Mouse (Mus musculus) heart, embryonic 13.5 days (tissue): ENCODE measurements around the gene D17Wsu92e. TPM values are rescaled to one million over a fixed set of nuclear protein-coding genes. Genes with fewer than 3 reads are reported as not detected.

Source experiments
- ATAC-seq: fragments of 200-750 bp; cut with Nextera tagmentation; 2 replicates; pipeline ENCODE4 v1.8.0; 2017; ENCODE audit warnings: moderate TSS enrichment; ENCODE audit not compliant: insufficient number of reproducible peaks, low FRiP score, low TSS enrichment; ENCODE audit errors: extremely low read depth
- H3K27ac ChIP-seq: fragments of 300-500 bp; sonication (generic); replicated peaks from 2 replicates; pipeline ENCODE4 v1.5.1; 2015; ENCODE audit warnings: moderate library complexity, mild to moderate bottlenecking, inconsistent platforms
- H3K27me3 ChIP-seq: fragments of 300-500 bp; sonication (generic); replicated peaks from 2 replicates; pipeline ENCODE4 v1.6.1; 2015; ENCODE audit warnings: mild to moderate bottlenecking, inconsistent platforms
- H3K36me3 ChIP-seq: fragments of 300-500 bp; sonication (generic); 2 replicates; pipeline ENCODE4 v1.6.1; 2015; ENCODE audit warnings: mild to moderate bottlenecking, inconsistent platforms
- H3K4me1 ChIP-seq: fragments of 300-500 bp; sonication (generic); 2 replicates; pipeline ENCODE4 v1.6.1; 2015; ENCODE audit warnings: inconsistent platforms
- H3K4me2 ChIP-seq: fragments of 300-500 bp; sonication (generic); 2 replicates; pipeline ENCODE4 v1.6.1; 2015; ENCODE audit warnings: inconsistent platforms, mild to moderate bottlenecking, moderate library complexity
- H3K4me3 ChIP-seq: fragments of 300-500 bp; sonication (generic); 2 replicates; pipeline ENCODE4 v1.5.1; 2015; ENCODE audit warnings: moderate library complexity, mild to moderate bottlenecking, inconsistent platforms
- H3K9ac ChIP-seq: fragments of 300-500 bp; sonication (generic); 2 replicates; pipeline ENCODE4 v1.6.1; 2015; ENCODE audit warnings: inconsistent platforms, mild to moderate bottlenecking, moderate library complexity
- H3K9me3 ChIP-seq: fragments of 300-500 bp; sonication (generic); 2 replicates; pipeline ENCODE4 v1.6.1; 2016; ENCODE audit warnings: inconsistent platforms
- WGBS: fragments of 180-500 bp; shearing (Covaris S2); methylation state at CpG from one replicate; pipeline ENCODE4 v1.1.7; 2015; ENCODE audit warnings: mixed read lengths; 5-methylcytosine and 5-hydroxymethylcytosine counted together
- polyA plus RNA-seq: library from polyadenylated mRNA; unstranded; fragments of >200 nt; fragmentation: Nextera tagmentation; extraction: Ambion mirVana; gene quantifications from 2 replicates; pipeline ENCODE4 v1.2.1, GENCODE M21; 2015

The D17Wsu92e gene
- polyA plus RNA-seq, 1 experiment from 2014 or later = 13.1 TPM

GRCm38 (mm10) chr17:27800710-27801648 is 19.5 kb downstream of the D17Wsu92e start:
- ATAC-seq = no peak
- H3K9me3 ChIP-seq = no peaks in the 10 kb centered on the region
- no peak overlapping the region for H3K4me2 ChIP-seq
- WGBS = 80% methylated on average over 9 of the region's 9 CpGs
- no peaks in the 10 kb centered on the region for H3K36me3 ChIP-seq
- peak overlapping the region; percentile 45; the same call in 1 of the 2 replicates for H3K9ac ChIP-seq
- no peaks in the 10 kb centered on the region for H3K27me3 ChIP-seq
- H3K27ac ChIP-seq = peak overlapping the region; percentile 52; the same call in 1 of the 2 replicates
- no peak overlapping the region for H3K4me3 ChIP-seq
- H3K4me1 ChIP-seq = peaks cover 72% of the 10 kb centered on the region

DNA sequence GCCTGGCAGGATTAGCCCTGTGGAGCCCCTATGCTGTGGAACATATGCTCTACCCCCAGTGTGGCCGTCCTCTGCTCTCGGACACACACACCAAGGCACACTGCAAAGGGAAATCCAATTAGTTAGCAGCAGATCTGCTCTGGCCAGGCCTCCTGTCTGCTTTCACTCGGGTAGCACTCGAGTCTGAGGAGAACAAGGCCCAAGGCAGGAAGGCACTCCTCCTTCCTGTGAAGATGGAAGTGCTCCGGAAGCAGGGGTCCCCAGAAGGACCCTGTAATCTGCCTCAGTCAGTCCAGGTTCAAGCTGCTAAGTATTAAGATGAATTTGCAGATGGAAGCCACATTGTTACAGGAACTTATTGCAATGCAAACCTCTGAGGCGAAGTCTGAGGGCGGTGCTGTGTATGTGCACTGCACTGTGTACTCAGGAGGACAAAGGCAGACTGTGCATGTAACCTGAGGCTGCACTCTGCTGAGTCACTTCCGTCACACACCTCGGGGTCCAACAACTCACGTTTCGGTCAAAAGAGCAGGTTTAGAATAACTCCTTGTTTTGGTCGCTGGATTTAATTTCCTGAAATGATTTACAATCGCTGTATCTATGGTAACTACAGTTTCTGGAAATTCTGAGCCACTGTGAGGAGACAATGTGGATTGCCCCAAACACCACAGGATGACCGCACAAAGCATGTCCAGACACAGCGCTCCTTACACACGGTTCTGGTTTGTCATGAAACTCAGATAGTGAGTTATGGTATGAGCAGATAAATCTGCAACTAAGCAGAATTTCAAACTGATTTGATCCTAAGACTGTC is 20.5 kb downstream of the D17Wsu92e start:
- no peaks in the 10 kb centered on the region for H3K36me3 ChIP-seq
- no peaks in the 10 kb centered on the region for H3K9me3 ChIP-seq
- H3K4me1 ChIP-seq = peaks cover 68% of the 10 kb centered on the region
- H3K27me3 ChIP-seq = no peaks in the 10 kb centered on the region
- no peak for ATAC-seq
- H3K4me3 ChIP-seq = no peak overlapping the region
- H3K9ac ChIP-seq = peak overlapping the region; percentile 52; the same call in 1 of the 2 replicates
- 47% methylated on average over 16 of the region's 16 CpGs for WGBS
- H3K4me2 ChIP-seq = peak overlapping the region; percentile 4; the same call in 1 of the 2 replicates
- H3K27ac ChIP-seq = peak overlapping the region; percentile 91

GRCm38 (mm10) chr17:27797341-27797872 is 23.0 kb downstream of the D17Wsu92e start:
- 19% methylated on average over 11 of the region's 11 CpGs for WGBS
- no peaks in the 10 kb centered on the region for H3K27me3 ChIP-seq
- peak overlapping the region; percentile 44 for H3K4me3 ChIP-seq
- H3K4me2 ChIP-seq = peak overlapping the region; percentile 73
- ATAC-seq = peak; percentile 43; the same call in 1 of the 2 replicates
- H3K4me1 ChIP-seq = peaks cover 56% of the 10 kb centered on the region
- no peaks in the 10 kb centered on the region for H3K9me3 ChIP-seq
- H3K36me3 ChIP-seq = peaks cover 12% of the 10 kb centered on the region
- H3K9ac ChIP-seq = peak overlapping the region; percentile 76
- peak overlapping the region; percentile 91 for H3K27ac ChIP-seq

GRCm38 (mm10) chr17:27796780-27797179 is 23.7 kb downstream of the D17Wsu92e start:
- Histone ChIP-seq H3K4me1 (peaks cover 56% of the 10 kb centered on the region), H3K4me3 (peak overlapping the region; percentile 44), H3K4me2 (peak overlapping the region; percentile 73), H3K9ac (peak overlapping the region; percentile 76), H3K27me3 (no peaks in the 10 kb centered on the region), H3K27ac (peak overlapping the region; percentile 91), H3K9me3 (no peaks in the 10 kb centered on the region), H3K36me3 (peaks cover 13% of the 10 kb centered on the region)
- 28% methylated on average over 6 of the region's 6 CpGs for WGBS
- ATAC-seq = peak; percentile 47; the same call in 1 of the 2 replicates

- no peak for ATAC-seq
- H3K36me3 ChIP-seq = peaks cover 19% of the 10 kb centered on the region
- 78% methylated on average over 6 of the region's 6 CpGs for WGBS
These were observed 27.3 kb downstream of the D17Wsu92e start for GRCm38 (mm10) chr17:27793144-27793543.

DNA sequence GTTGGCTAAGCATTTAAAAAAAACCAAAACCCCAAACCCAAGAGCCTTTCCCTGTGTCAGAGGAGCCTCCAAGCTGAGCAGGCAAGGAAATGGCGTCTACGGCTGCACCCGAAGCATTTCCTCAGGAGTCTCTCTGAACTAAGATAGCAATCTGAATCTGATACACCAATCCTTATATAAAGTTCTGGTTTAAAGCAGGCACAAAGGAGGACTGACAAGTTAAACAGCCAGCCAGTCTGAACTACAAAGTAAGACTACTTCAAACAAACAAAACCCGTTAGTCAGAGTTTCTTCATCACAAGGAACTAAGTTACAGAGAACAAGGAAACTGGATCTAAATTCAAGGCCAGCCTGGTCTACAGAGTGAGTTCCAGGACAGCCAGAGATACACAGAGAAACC is 27.9 kb downstream of the D17Wsu92e start:
- Histone ChIP-seq H3K27ac (no peak overlapping the region), H3K4me3 (no peak overlapping the region), H3K27me3 (no peaks in the 10 kb centered on the region), H3K4me2 (no peak overlapping the region), H3K9ac (no peak overlapping the region), H3K36me3 (peaks cover 19% of the 10 kb centered on the region), H3K9me3 (no peaks in the 10 kb centered on the region), H3K4me1 (peaks cover 28% of the 10 kb centered on the region)
- ATAC-seq = no peak
- 70% methylated on average over 4 of the region's 4 CpGs for WGBS

More at GRCm38 (mm10) chr17:27793144-27793543, 27.3 kb downstream of the D17Wsu92e start:
- H3K27ac ChIP-seq = no peak overlapping the region
- H3K4me2 ChIP-seq = no peak overlapping the region
- H3K4me1 ChIP-seq = peaks cover 34% of the 10 kb centered on the region
- no peak overlapping the region for H3K4me3 ChIP-seq
- no peaks in the 10 kb centered on the region for H3K27me3 ChIP-seq
- no peaks in the 10 kb centered on the region for H3K9me3 ChIP-seq
- no peak overlapping the region for H3K9ac ChIP-seq

- no peak overlapping the region for H3K4me2 ChIP-seq
- peaks cover 19% of the 10 kb centered on the region for H3K4me1 ChIP-seq
- no peak for ATAC-seq
- H3K4me3 ChIP-seq = no peak overlapping the region
- no peaks in the 10 kb centered on the region for H3K9me3 ChIP-seq
- H3K27me3 ChIP-seq = no peaks in the 10 kb centered on the region
- no peak overlapping the region for H3K9ac ChIP-seq
- 75% methylated on average over 2 of the region's 2 CpGs for WGBS
- H3K27ac ChIP-seq = no peak overlapping the region
- peaks cover 19% of the 10 kb centered on the region for H3K36me3 ChIP-seq
These were observed 28.9 kb downstream of the D17Wsu92e start for GRCm38 (mm10) chr17:27791556-27791955.

DNA sequence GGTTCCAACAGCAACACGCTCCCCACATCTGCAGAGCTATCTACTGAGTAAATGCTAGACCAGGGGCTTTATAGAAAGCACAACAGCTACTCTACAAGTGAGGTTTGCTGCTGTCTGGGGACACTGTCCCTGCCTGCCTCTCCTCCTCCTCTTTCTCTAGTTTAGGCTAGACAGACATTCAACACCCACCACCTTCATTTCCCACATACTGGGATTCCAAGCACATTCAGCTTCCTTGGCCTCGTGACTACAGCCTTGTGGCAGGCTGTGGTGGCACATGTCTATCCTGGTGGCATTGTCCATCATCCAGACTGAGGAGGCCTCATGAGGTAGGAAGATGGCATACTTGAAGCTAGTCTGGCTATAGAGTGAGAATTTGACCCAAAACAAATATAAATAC is 29.5 kb downstream of the D17Wsu92e start:
- H3K27me3 ChIP-seq = no peaks in the 10 kb centered on the region
- no peak for ATAC-seq
- no peak overlapping the region for H3K27ac ChIP-seq
- H3K4me2 ChIP-seq = no peak overlapping the region
- no peak overlapping the region for H3K9ac ChIP-seq
- H3K36me3 ChIP-seq = peaks cover 24% of the 10 kb centered on the region
- H3K4me1 ChIP-seq = peaks cover 13% of the 10 kb centered on the region
- H3K4me3 ChIP-seq = no peak overlapping the region
- WGBS = 79% methylated on average over 2 of the region's 2 CpGs
- no peaks in the 10 kb centered on the region for H3K9me3 ChIP-seq

DNA sequence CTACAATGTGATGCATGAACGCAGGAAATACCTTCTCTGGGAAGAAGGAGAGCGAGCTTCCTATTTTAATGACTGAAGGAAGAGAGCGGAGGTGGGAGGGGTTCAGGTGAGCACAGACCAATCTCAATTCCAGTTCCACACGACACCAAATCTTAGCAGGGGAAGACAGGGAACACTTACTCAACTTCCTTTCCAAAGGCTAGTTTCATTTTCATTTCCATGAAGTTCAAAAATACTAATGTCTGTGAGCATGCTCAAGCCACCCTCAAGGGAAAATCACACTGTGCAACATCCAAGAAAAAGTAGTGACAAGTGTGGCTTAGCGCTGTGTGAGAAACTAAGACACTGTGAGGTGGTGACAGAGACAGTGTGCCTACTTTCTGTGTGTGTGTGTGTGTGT is 30.4 kb downstream of the D17Wsu92e start:
- Histone ChIP-seq H3K4me3 (no peak overlapping the region), H3K27me3 (no peaks in the 10 kb centered on the region), H3K36me3 (peaks cover 34% of the 10 kb centered on the region), H3K4me2 (no peak overlapping the region), H3K9me3 (no peaks in the 10 kb centered on the region), H3K27ac (no peak overlapping the region), H3K4me1 (peaks cover 6% of the 10 kb centered on the region; the same call in 1 of the 2 replicates), H3K9ac (no peak overlapping the region)
- WGBS = 81% methylated on average over 5 of the region's 5 CpGs
- no peak for ATAC-seq

DNA sequence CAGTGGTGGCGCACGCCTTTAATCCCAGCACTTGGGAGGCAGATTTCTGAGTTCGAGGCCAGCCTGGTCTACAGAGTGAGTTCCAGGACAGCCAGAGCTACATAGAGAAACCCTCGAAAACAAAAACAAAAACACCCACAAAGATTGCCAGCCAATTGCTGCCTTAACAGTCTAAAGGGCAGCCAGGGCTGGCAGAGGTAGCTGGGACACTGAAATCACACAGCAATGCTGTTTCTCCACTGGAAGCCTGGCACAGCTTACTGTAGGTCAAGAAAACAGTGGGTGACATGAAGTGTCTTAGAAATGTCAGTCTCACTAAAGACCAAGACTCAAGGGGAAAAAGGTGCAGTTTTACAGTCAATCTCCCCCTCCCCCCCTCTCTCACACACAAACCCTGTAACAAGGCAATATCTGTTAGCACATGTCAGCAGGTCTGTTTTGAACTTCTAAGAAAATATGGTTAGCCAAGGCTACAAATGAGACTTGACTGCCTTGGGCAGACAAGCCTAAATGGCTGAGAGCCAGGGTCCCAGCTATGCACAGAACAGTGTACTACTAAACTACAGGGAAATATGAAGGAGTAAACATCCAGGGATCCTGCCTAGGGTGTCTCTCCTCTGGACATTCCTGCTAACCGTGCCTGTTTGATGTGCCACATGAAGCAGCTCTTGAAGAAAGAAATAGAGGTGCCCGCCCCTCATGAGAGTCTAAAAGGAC is 31.8 kb downstream of the D17Wsu92e start:
- no peak overlapping the region for H3K4me3 ChIP-seq
- no peaks in the 10 kb centered on the region for H3K9me3 ChIP-seq
- H3K4me2 ChIP-seq = no peak overlapping the region
- no peaks in the 10 kb centered on the region for H3K27me3 ChIP-seq
- H3K27ac ChIP-seq = no peak overlapping the region
- 86% methylated on average over 6 of the region's 6 CpGs for WGBS
- H3K36me3 ChIP-seq = peaks cover 46% of the 10 kb centered on the region
- H3K9ac ChIP-seq = no peak overlapping the region
- peaks cover 6% of the 10 kb centered on the region; the same call in 1 of the 2 replicates for H3K4me1 ChIP-seq
- ATAC-seq = no peak
